Mouse (Mus musculus): ENCODE results near the gene 3110082J24Rik. TPM values are rescaled to one million over a fixed set of nuclear protein-coding genes. Genes with fewer than 3 reads are reported as not detected.

Gene 3110082J24Rik
- polyA plus RNA-seq, 1 experiment: not detected

DNA sequence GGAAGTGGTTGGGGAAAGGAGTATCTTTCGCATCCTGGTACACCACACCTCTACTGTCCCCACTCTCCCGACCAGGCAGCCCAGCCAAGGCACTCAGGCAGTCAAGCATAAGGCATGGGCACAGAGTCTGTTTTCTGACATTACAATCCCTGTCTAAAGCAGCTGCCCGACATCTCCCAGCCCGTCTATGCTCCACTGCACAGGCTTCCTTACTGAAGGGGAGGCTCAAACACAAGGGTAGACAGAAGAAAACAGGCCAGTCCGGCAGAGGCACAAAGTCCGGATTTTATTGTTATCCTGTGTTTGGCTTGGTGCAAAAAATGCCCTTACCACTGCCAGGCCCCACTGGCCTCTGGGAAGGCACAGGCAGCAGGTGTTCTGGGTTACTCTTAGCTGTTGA, 13.3 kb upstream of the 3110082J24Rik start:
- Histone ChIP-seq H3K4me1 (ENCODE audit: control insufficient read depth, insufficient read depth, low read length) (peaks cover 3% of the 10 kb centered on the region; the same call in 1 of the 2 replicates), H3K27ac (ENCODE audit: insufficient read depth, low read depth, low read length) (no peak overlapping the region), H3K36me3 (ENCODE audit: control insufficient read depth, insufficient read depth, low read length) (no peaks in the 10 kb centered on the region; the same call in 1 of the 2 replicates), H3K27me3 (replicated peaks; ENCODE audit: control insufficient read depth, insufficient read depth, low read length) (no peaks in the 10 kb centered on the region), H3K4me3 (ENCODE audit: insufficient read depth, low read depth, low read length) (no peak overlapping the region)
- DNase-seq: peak; percentile 79
- 44% methylated on average over 6 of the region's 6 CpGs for WGBS
- TF ChIP-seq CTCF (conservative IDR thresholded peaks at IDR 0.05; ENCODE audit: insufficient read depth, insufficient read length, low read depth, low read length): no peak
- TF ChIP-seq POLR2A (IDR thresholded peaks at IDR 0.05; ENCODE audit: low read depth, low read length): no peak

DNA sequence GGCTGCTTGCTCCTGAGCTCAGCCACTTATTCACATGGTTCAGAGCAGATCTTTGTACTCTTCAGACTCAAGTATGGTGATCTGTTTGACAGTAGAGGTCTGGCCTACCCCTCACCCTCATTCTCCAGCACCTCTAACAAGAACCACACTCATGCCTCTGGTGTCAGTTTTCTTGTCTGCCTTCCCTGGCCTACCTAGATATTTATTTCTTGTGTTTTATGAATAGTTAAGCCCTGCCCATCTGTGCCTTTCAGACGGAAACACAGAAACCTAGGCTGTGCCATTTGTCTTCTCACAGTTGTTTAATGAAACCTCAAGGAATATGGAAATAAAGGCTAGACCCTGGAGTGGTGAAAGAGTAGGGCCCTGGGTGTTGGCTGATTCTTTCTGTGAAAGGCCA, 12.1 kb upstream of the 3110082J24Rik start:
- TF ChIP-seq CTCF (conservative IDR thresholded peaks at IDR 0.05; ENCODE audit: insufficient read depth, insufficient read length, low read depth, low read length) (no peak), POLR2A (IDR thresholded peaks at IDR 0.05; ENCODE audit: low read depth, low read length) (no peak)
- DNase-seq: no peak
- peaks cover 3% of the 10 kb centered on the region; the same call in 1 of the 2 replicates for H3K4me1 ChIP-seq (ENCODE audit: control insufficient read depth, insufficient read depth, low read length)
- no peak overlapping the region for H3K4me3 ChIP-seq (ENCODE audit: insufficient read depth, low read depth, low read length)
- no peaks in the 10 kb centered on the region; the same call in 1 of the 2 replicates for H3K36me3 ChIP-seq (ENCODE audit: control insufficient read depth, insufficient read depth, low read length)
- WGBS: 90% methylated on average over 1 of the region's 1 CpGs
- H3K27me3 ChIP-seq (replicated peaks; ENCODE audit: control insufficient read depth, insufficient read depth, low read length): no peaks in the 10 kb centered on the region
- no peak overlapping the region for H3K27ac ChIP-seq (ENCODE audit: insufficient read depth, low read depth, low read length)

- Histone ChIP-seq H3K4me1 (ENCODE audit: control insufficient read depth, insufficient read depth, low read length) (peaks cover 3% of the 10 kb centered on the region; the same call in 1 of the 2 replicates), H3K36me3 (ENCODE audit: control insufficient read depth, insufficient read depth, low read length) (no peaks in the 10 kb centered on the region), H3K27me3 (replicated peaks; ENCODE audit: control insufficient read depth, insufficient read depth, low read length) (no peaks in the 10 kb centered on the region), H3K4me3 (ENCODE audit: insufficient read depth, low read depth, low read length) (no peak overlapping the region), H3K27ac (ENCODE audit: insufficient read depth, low read depth, low read length) (no peak overlapping the region)
- 67% methylated on average over 10 of the region's 10 CpGs for WGBS
- TF ChIP-seq POLR2A (IDR thresholded peaks at IDR 0.05; ENCODE audit: low read depth, low read length) (no peak), CTCF (conservative IDR thresholded peaks at IDR 0.05; ENCODE audit: insufficient read depth, insufficient read length, low read depth, low read length) (no peak)
- DNase-seq: no peak
Measured at GRCm38 (mm10) chr5:30115718-30116117, 9.8 kb upstream of the 3110082J24Rik start.

DNA sequence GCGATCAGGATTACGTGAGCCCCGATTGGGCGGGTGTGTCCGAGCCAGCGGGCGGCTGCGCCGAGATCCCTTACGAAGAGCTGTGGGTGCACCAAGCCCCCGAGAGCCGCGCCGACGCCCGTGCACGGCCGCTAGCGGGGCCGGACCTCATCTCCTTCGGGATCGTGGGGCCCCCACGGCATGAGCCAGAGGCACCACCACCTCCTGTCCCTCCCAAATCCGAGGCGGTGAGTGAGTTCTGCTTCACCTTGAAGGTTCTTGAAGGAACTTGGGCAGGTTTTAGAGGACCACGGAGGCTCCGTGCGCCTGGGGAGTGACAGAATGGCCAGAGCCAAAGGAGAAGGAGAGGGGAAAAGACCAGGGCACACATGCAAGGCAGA, 8.9 kb upstream of the 3110082J24Rik start:
- Histone ChIP-seq H3K27ac (ENCODE audit: insufficient read depth, low read depth, low read length) (no peak overlapping the region), H3K4me3 (ENCODE audit: insufficient read depth, low read depth, low read length) (peak overlapping the region; percentile 52), H3K4me1 (ENCODE audit: control insufficient read depth, insufficient read depth, low read length) (0 out of 2 replicates have a peak, but pooled peaks cover under 1% of the 10 kb centered on the region), H3K27me3 (replicated peaks; ENCODE audit: control insufficient read depth, insufficient read depth, low read length) (no peaks in the 10 kb centered on the region), H3K36me3 (ENCODE audit: control insufficient read depth, insufficient read depth, low read length) (no peaks in the 10 kb centered on the region)
- WGBS: 2% methylated on average over 28 of the region's 28 CpGs
- no peak for TF ChIP-seq CTCF (conservative IDR thresholded peaks at IDR 0.05; ENCODE audit: insufficient read depth, insufficient read length, low read depth, low read length)
- TF ChIP-seq POLR2A (IDR thresholded peaks at IDR 0.05; ENCODE audit: low read depth, low read length): no peak
- DNase-seq: no peak

DNA sequence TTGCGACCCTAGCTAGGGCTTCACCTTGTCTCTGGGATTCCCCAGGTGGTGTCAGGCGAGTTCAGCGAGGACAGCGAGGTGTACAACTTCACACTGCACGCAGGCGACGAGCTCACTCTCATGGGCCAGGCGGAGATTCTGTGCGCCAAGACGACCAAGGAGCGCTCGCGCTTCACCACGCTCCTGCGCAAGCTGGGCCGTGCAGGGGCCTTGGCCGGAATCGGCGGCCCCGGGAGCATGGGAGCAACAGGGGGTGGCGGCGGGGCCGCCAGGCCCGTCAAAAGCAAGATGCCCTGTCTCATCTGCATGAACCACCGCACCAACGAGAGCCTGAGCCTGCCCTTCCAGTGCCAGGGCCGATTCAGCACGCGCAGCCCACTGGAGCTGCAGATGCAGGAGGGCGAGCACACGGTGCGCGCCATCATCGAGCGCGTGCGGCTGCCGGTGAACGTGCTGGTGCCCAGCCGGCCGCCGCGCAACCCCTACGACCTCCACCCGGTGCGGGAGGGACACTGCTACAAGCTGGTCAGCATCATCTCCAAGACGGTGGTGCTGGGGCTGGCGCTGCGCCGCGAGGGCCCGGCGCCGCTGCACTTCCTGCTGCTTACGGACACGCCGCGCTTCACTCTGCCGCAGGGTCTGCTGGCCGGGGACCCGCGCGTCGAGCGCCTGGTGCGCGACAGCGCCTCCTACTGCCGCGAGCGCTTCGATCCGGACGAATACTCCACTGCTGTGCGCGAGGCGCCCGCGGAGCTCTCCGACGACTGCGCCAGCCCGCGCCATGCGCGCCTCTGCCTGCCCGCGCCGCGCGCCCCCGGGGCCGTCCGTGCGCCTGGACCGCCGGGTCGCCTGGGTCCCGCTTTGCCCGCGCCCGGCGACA, 8.2 kb upstream of the 3110082J24Rik start:
- no peaks in the 10 kb centered on the region for H3K36me3 ChIP-seq (ENCODE audit: control insufficient read depth, insufficient read depth, low read length)
- WGBS: 2% methylated on average over 103 of the region's 103 CpGs
- peak; percentile 51 for DNase-seq
- no peaks in the 10 kb centered on the region for H3K4me1 ChIP-seq (ENCODE audit: control insufficient read depth, insufficient read depth, low read length)
- H3K27ac ChIP-seq (ENCODE audit: insufficient read depth, low read depth, low read length): no peak overlapping the region
- peak; percentile 38; the same call in 1 of the 2 replicates for TF ChIP-seq CTCF (conservative IDR thresholded peaks at IDR 0.05; ENCODE audit: insufficient read depth, insufficient read length, low read depth, low read length)
- TF ChIP-seq POLR2A (IDR thresholded peaks at IDR 0.05; ENCODE audit: low read depth, low read length): no peak
- peak overlapping the region; percentile 52 for H3K4me3 ChIP-seq (ENCODE audit: insufficient read depth, low read depth, low read length)
- no peaks in the 10 kb centered on the region for H3K27me3 ChIP-seq (replicated peaks; ENCODE audit: control insufficient read depth, insufficient read depth, low read length)

GRCm38 (mm10) chr5:30112533-30113068, 6.7 kb upstream of the 3110082J24Rik start:
- no peaks in the 10 kb centered on the region for H3K36me3 ChIP-seq (ENCODE audit: control insufficient read depth, insufficient read depth, low read length)
- H3K4me3 ChIP-seq (ENCODE audit: insufficient read depth, low read depth, low read length): no peak overlapping the region
- 85% methylated on average over 3 of the region's 3 CpGs for WGBS
- TF ChIP-seq POLR2A (IDR thresholded peaks at IDR 0.05; ENCODE audit: low read depth, low read length) (no peak), CTCF (conservative IDR thresholded peaks at IDR 0.05; ENCODE audit: insufficient read depth, insufficient read length, low read depth, low read length) (peak; percentile 27; the same call in 1 of the 2 replicates)
- H3K4me1 ChIP-seq (ENCODE audit: control insufficient read depth, insufficient read depth, low read length): no peaks in the 10 kb centered on the region
- DNase-seq: no peak
- H3K27me3 ChIP-seq (replicated peaks; ENCODE audit: control insufficient read depth, insufficient read depth, low read length): no peaks in the 10 kb centered on the region
- H3K27ac ChIP-seq (ENCODE audit: insufficient read depth, low read depth, low read length): no peak overlapping the region

- no peaks in the 10 kb centered on the region for H3K36me3 ChIP-seq (ENCODE audit: control insufficient read depth, insufficient read depth, low read length)
- H3K27ac ChIP-seq (ENCODE audit: insufficient read depth, low read depth, low read length): no peak overlapping the region
- DNase-seq: no peak
- TF ChIP-seq CTCF (conservative IDR thresholded peaks at IDR 0.05; ENCODE audit: insufficient read depth, insufficient read length, low read depth, low read length) (no peak), POLR2A (IDR thresholded peaks at IDR 0.05; ENCODE audit: low read depth, low read length) (no peak)
- no peaks in the 10 kb centered on the region for H3K4me1 ChIP-seq (ENCODE audit: control insufficient read depth, insufficient read depth, low read length)
- no peak overlapping the region for H3K4me3 ChIP-seq (ENCODE audit: insufficient read depth, low read depth, low read length)
- H3K27me3 ChIP-seq (replicated peaks; ENCODE audit: control insufficient read depth, insufficient read depth, low read length): no peaks in the 10 kb centered on the region
- WGBS: 73% methylated on average over 3 of the region's 3 CpGs
Measured at GRCm38 (mm10) chr5:30111771-30112170, 5.9 kb upstream of the 3110082J24Rik start.

Data from kidney, adult 2 months (tissue).